Mouse (Mus musculus) ES-E14 (cell line): ENCODE data around the gene 1700047I17Rik2. TPM values are rescaled to one million over a fixed set of nuclear protein-coding genes. Genes with fewer than 3 reads are reported as not detected.
A peak's percentile ranks its signal among the peaks of the same experiment; 100 is the strongest.
"Not testable (repeated sequence)": the region's sequence is repeated elsewhere in the genome, so short reads cannot be mapped to it uniquely, and the experiment has no call there.

Experiments used
- DNase-seq: peaks from one replicate; pipeline ENCODE4 v3.0.0-alpha.2; 2013; ENCODE audit warnings: low read depth, low spot score
- H3K27ac ChIP-seq: 2 replicates; pipeline ENCODE4 v1.5.1; 2012; ENCODE audit warnings: low read depth, mild to moderate bottlenecking, low read length, moderate library complexity, mixed read lengths; ENCODE audit not compliant: poor library complexity, insufficient read depth, severe bottlenecking
- H3K36me3 ChIP-seq: 2 replicates; pipeline ENCODE4 v1.6.1; 2012; ENCODE audit warnings: mild to moderate bottlenecking, low read length, moderate library complexity, mixed read lengths; ENCODE audit not compliant: control insufficient read depth, poor library complexity, insufficient read depth, severe bottlenecking
- H3K4me1 ChIP-seq, 2 experiments: fragments of 150-350 bp in 1 of 2; sonication (generic) in 1 of 2; 2 replicates each; pipeline ENCODE4 v1.6.1; 2012; ENCODE audit warnings: low read length in 2 of 2, mild to moderate bottlenecking in 1 of 2, mixed read lengths in 1 of 2; ENCODE audit not compliant: control insufficient read depth in 2 of 2, insufficient read depth in 2 of 2, poor library complexity in 1 of 2
- H3K4me3 ChIP-seq, 2 experiments: fragments of 150-350 bp in 1 of 2; sonication (generic) in 1 of 2; 2 replicates each; pipeline ENCODE4 v1.5.1; 2012; ENCODE audit warnings: low read length in 2 of 2, low read depth in 1 of 2, mild to moderate bottlenecking in 1 of 2, mixed read lengths in 1 of 2; ENCODE audit not compliant: insufficient read depth in 1 of 2, poor library complexity in 1 of 2, severe bottlenecking in 1 of 2
- H3K9ac ChIP-seq: 2 replicates; pipeline ENCODE4 v1.6.1; 2012; ENCODE audit warnings: low read depth, mild to moderate bottlenecking, low read length, mixed read lengths; ENCODE audit not compliant: poor library complexity, insufficient read depth, severe bottlenecking
- H3K9me3 ChIP-seq: fragments of 150-350 bp; sonication (generic); 2 replicates; pipeline ENCODE4 v1.6.1; 2012; ENCODE audit warnings: low read depth, mild to moderate bottlenecking, low read length; ENCODE audit not compliant: control insufficient read depth, insufficient read depth
- in situ Hi-C, 2 experiments: fragments of 600-800 bp; cut with MboI; formaldehyde crosslinking; loops; one replicate each; pipeline ENCODE4 v1.15.1; 2025; ENCODE audit warnings: low sequenced_read_pairs in 2 of 2, inconsistent platforms in 1 of 2; ENCODE audit not compliant: unreplicated experiment in 2 of 2
- total RNA-seq: library from RNA; depleted of rRNA; stranded (reverse); fragments of 300-350 nt; gene quantifications from 2 replicates; pipeline ENCODE4 v1.2.3, GENCODE M21; 2012; rRNA removed

1700047I17Rik2 gene
- total RNA-seq, 1 experiment, result not detected

DNA sequence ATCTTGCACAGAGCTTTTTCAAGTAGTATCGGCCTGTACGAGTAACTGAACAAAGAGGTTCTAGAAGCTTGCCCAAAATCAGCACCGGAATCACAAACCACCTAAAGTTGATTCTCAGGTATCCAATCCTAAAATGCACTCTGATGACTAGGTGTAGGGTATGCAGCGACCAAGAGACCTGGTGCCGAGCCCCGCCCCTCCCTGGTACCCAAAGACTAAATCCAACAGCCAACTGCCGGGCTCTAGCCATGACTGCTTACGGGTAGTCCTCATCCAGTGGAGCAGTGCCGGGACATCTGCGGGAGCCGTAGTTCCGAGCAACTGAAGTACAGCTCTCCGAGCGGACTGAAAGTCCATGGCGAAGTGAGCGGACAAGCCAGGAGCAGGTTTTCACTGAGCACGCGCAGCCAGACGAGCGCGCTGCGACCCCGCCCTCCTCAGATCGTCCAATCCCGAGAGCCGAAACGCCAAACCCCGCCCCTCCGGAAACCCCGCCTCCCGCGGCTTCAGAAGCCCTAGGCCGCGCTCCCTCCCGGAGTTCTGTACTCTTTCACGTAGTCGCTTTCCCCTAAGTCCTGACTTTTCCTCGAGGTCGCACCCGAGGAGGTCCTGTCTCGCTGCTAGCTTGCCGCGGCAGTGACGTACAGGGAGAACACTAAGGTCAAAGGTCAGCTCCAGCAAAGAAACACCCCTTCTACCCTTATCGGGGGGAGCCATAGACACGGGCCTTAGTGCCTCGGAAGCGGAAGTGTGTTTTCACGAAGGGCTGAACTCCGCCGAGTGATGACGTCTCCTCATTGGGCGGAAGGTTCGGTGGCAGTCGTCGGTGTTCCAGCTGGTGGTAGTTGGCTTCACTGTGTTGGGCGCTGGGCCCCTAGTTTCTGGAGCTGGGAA lies 30.5 kb downstream of the 1700047I17Rik2 start, which contains the start of gene Srp54c:
Gene Srp54c, plus strand, starts transcription at position 543 of the 894 bp plus-strand sequence.
- in situ Hi-C loops, H3K36me3 ChIP-seq, DNase-seq, H3K4me1 ChIP-seq, H3K27ac ChIP-seq, H3K9me3 ChIP-seq: not testable (repeated sequence)
- Histone ChIP-seq H3K9ac (peak within 1 kb of the TSS; percentile 67; the same call in 1 of the 2 replicates), H3K4me3 (peak within 1 kb of the TSS; percentile 62 to 65)

DNA sequence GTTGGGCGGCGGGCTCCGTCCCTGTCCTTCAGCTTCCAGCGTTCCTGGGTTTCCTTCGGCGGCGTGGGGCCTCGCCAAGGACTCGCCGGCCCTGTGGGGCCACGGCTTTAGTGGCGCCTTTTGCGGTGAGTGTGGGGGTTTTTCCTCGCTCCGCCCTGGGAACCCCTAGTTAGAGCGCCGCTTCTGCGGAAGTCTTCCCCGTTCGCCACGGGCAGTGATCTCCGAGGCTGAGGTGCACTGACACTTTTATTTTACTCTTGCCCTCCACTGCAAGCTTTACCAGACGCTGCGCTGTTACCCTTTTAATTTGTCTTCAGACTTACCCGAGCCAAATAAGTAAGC lies 31.1 kb downstream of the 1700047I17Rik2 start:
- in situ Hi-C loops, H3K36me3 ChIP-seq, DNase-seq, H3K9me3 ChIP-seq, H3K27ac ChIP-seq, H3K4me1 ChIP-seq: not testable (repeated sequence)
- peak overlapping the region; percentile 62 to 65 for H3K4me3 ChIP-seq
- H3K9ac ChIP-seq, result peak overlapping the region; percentile 67; the same call in 1 of the 2 replicates

DNA sequence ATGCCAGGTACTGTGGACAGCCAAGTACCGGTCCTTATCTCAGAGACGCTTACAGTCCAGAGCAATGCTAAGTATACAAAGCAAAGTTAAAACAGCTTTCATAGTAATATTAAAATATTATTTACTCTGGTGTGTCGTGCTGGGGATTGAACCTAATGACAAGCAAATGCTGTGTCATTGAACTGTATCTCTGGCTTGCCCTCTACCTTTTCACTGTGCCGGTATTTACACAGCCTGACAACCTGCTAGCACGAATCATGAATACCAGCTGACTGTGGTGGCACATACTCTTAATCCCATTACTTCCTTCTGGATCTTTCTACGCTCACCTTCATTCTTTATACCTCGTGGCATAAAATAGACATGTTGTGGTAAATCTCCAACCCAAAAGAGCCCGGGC lies 42.9 kb downstream of the 1700047I17Rik2 start:
- H3K9me3 ChIP-seq, H3K36me3 ChIP-seq, H3K4me1 ChIP-seq, H3K9ac ChIP-seq, H3K27ac ChIP-seq, H3K4me3 ChIP-seq, in situ Hi-C loops, DNase-seq: not testable (repeated sequence)

DNA sequence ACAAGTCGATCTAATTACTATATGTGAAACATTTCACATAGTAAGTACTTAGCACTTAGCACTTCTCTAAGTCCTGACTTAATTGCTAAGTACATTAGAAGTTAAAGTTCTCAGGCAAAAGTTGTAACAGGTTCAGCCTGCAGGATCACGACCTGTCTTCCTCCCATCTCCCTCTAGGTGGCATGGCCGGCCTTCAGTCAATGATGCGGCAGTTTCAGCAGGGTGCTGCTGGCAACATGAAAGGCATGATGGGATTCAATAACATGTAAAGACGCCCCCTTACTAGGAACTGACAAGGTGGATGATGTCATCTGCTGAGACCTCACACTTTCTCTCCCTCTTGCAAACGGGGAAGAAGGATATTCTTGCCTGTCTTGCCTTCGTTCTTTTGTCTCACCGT lies 62.6 kb downstream of the 1700047I17Rik2 start:
- H3K9ac ChIP-seq, H3K27ac ChIP-seq, H3K4me3 ChIP-seq, H3K36me3 ChIP-seq, H3K9me3 ChIP-seq, DNase-seq, H3K4me1 ChIP-seq, in situ Hi-C loops: not testable (repeated sequence)

DNA sequence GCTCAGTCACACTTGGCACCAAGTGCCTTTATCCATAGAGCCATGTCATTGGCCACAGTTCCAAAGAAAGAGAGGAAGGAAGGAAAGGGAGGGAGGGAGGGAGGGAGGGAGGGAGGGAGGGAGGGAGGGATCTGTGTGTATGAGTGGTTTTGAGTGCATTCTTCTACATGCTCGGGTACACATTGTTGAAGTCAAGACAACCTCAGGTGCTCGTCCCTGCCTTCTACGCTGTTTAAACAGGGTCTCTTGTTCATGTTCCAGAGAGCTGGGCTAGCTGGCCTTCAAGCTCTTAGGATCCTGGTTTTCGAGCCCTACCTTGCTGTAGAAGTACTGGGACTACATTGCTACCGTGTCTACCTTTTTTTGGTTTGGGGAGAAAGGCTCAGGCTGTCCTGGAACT lies 64.0 kb downstream of the 1700047I17Rik2 start:
- DNase-seq, H3K9ac ChIP-seq, H3K4me3 ChIP-seq, H3K9me3 ChIP-seq, H3K4me1 ChIP-seq, in situ Hi-C loops, H3K27ac ChIP-seq, H3K36me3 ChIP-seq: not testable (repeated sequence)

Other genes starting within 250 kb of the 1700047I17Rik2 start
- gene Gm20403, start 213.1 kb upstream of the 1700047I17Rik2 start, total RNA-seq, result not detected in 2 replicates
- 19.7 and 22.9 TPM in 2 replicates for gene Baz1a, start 185.2 kb upstream of the 1700047I17Rik2 start, total RNA-seq
- 29.9 and 33.1 TPM in 2 replicates for gene 2700097O09Rik, start 119.5 kb upstream of the 1700047I17Rik2 start, total RNA-seq
- gene Srp54a, start 119.3 kb upstream of the 1700047I17Rik2 start, total RNA-seq, result 32.8 and 52.4 TPM in 2 replicates
- 4.2 and 6.1 TPM in 2 replicates for gene Fam177a, start 75.1 kb upstream of the 1700047I17Rik2 start, total RNA-seq
- gene Srp54b, start 44.5 kb upstream of the 1700047I17Rik2 start, total RNA-seq, result 14.4 and 14.7 TPM in 2 replicates
- gene Srp54c, start 30.6 kb downstream of the 1700047I17Rik2 start, total RNA-seq, result 17.4 and 31.7 TPM in 2 replicates
- gene 1110008L16Rik, start 100.0 kb downstream of the 1700047I17Rik2 start, total RNA-seq, result 32.5 and 39.0 TPM in 2 replicates
- 11.7 and 12.0 TPM in 2 replicates for gene Ppp2r3c, start 103.4 kb downstream of the 1700047I17Rik2 start, total RNA-seq
- gene Psma6, start 184.6 kb downstream of the 1700047I17Rik2 start, total RNA-seq, result 148 and 215 TPM in 2 replicates